In the genomic region with DNA sequence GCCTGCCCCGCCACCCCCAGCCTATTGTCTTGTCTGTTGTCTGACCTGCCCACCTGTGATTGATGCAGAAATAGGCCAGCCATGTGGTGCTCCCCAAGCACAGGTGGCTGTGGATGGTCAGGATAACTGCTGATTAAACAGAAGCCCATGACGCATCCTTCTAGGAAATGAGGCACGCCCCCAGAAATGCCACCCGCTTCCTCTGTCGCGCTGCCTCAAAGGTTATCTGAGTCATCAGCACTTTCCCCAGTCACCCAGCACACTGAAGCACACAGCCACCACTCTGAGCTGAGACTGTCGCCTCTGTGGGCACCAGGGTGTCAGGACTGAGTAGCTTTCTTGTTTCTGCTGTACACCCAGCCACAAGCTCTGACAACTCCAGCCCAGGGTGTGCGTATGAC, we compare ENCODE assay signal across 9 mouse cellular contexts. TPM values are rescaled to one million over a fixed set of nuclear protein-coding genes. Genes with fewer than 3 reads are reported as not detected.
DNase-seq lines count a peak whose midpoint lies in the region; ATAC-seq lines count a peak whose summit lies in the region.
"Had no signal": no experiment of that assay in that cellular context is flagged by ENCODE, and none has a peak within 500 bp of the region (broad histone marks: within the 10 kb centered on the region; RNA-seq: fewer than 3 reads in every experiment).

No protein-coding gene starts in this region.

- peak overlapping the region; percentile 98 for H3K27ac ChIP-seq in macrophage
- H3K27ac ChIP-seq: embryonic facial prominence, embryonic 12.5 days had no signal

- H3K36me3 ChIP-seq in macrophage (ENCODE audit: inconsistent target): no peaks in the 10 kb centered on the region
- H3K36me3 ChIP-seq: embryonic facial prominence, embryonic 12.5 days had no signal

- 4% methylated on average over 8 of the region's 8 CpGs for WGBS in macrophage (ENCODE audit: missing documents)

- no peak overlapping the region for H3K4me3 ChIP-seq in macrophage (ENCODE audit: inconsistent target)
- H3K4me3 ChIP-seq: embryonic facial prominence, embryonic 12.5 days had no signal

- peak; percentile 60 to 76 for DNase-seq in layer of hippocampus, adult 18-20 months (ENCODE audit: low spot score in 2 of 2)
- DNase-seq in layer of hippocampus, postnatal 10 days (ENCODE audit: low spot score in 2 of 2): no peak
- DNase-seq in layer of hippocampus, adult 8-10 months (ENCODE audit: low spot score in 2 of 2): peak; percentile 57 to 64
- peak; percentile 41 for DNase-seq in thymus, postnatal 14 days
- DNase-seq in gastrocnemius, postnatal 4 days (ENCODE audit: low spot score in 2 of 2): no peak

- H3K79me2 ChIP-seq in macrophage (ENCODE audit: inconsistent target): peaks cover 90% of the 10 kb centered on the region

- peak; percentile 89 for ATAC-seq in activated CD4-positive, CD25-positive, alpha-beta regulatory T cell, adult 4 months
- ATAC-seq in frontal cortex, adult (ENCODE audit: low TSS enrichment): peak; percentile 78

RNA-seq across cellular contexts. Expression of a gene that starts 24.9 kb away (rescaled TPM):
- 10 to 100 TPM; 42.5 to 46.0 TPM for total RNA-seq in layer of hippocampus, adult 18-20 months (2021)
- 10 to 100 TPM; 43.8 to 49.7 TPM for total RNA-seq in layer of hippocampus, postnatal 10 days (2021)
- polyA plus RNA-seq in activated CD4-positive, CD25-positive, alpha-beta regulatory T cell, adult 4 months (2017; shearing (Covaris generic)): 1 to 10 TPM; 3.0 to 3.5 TPM
- 10 to 100 TPM; 34.1 to 54.9 (median 44.9) TPM for total RNA-seq in layer of hippocampus, adult 8-10 months (2022)
- 10 to 100 TPM in 24 of 26 experiments, 1 to 10 TPM in 2; 7.6 to 91.2 (median 22.2) TPM for total RNA-seq in macrophage (2018; cell fraction: chromatin; rRNA removed)
- 10 to 100 TPM; 21.6 to 55.9 (median 38.0) TPM for total RNA-seq in macrophage (2018; cell fraction: cytosol; rRNA removed)
- 100 to 1,000 TPM in 1 of 26 experiments, 10 to 100 TPM in 24, 1 to 10 TPM in 1; 9.4 to 134 (median 28.9) TPM for total RNA-seq in macrophage (2018; cell fraction: nucleus; rRNA removed)
- polyA plus RNA-seq in macrophage (2018): 25.6 to 82.5 TPM (median 33.5 TPM) in 3 replicates
- 10 to 100 TPM; 21.3 to 26.0 TPM for total RNA-seq in gastrocnemius, postnatal 4 days (2021)

Comparison
In these comparisons a context has a peak if more than half of its experiments do, and no peak if none do; other contexts are left out.
1. DNase-seq: peak in layer of hippocampus, adult 18-20 months (2 of 2), layer of hippocampus, adult 8-10 months (2 of 2) and thymus, postnatal 14 days (single experiment); none in layer of hippocampus, postnatal 10 days (0 of 2) and gastrocnemius, postnatal 4 days (0 of 2).